Mouse (Mus musculus): Measurements from ENCODE around the gene Etl4. TPM values are rescaled to one million over a fixed set of nuclear protein-coding genes. Genes with fewer than 3 reads are reported as not detected.
A peak's percentile ranks its signal among the peaks of the same experiment; 100 is the strongest.

Etl4 gene
- total RNA-seq, 1 experiment: 50.8 TPM

DNA sequence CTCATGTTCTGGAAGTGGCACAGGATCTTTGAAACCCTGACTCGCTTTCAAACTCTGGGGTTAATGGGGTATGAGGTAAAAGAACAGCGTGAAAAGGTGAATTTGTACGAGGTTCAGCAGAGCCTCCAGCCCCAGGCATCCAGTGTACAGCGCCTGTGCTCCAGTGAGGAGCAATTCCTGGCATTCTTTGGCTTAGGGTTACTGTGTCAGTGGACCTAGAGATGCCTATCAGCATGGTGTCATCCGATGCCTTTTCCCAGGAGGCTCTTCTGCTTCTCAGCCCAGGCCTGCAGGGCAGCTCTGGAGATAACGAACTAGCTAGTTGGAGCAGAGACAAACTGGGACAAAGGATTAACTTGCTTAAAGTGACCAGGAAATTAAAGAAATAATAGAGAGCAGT, 653.5 kb downstream of the Etl4 start:
- Histone ChIP-seq H3K36me3 (ENCODE audit: control insufficient read depth, insufficient read depth, low read length, poor library complexity, severe bottlenecking) (no peaks in the 10 kb centered on the region), H3K9ac (ENCODE audit: insufficient read depth, low read depth, low read length, poor library complexity, severe bottlenecking) (no peak overlapping the region), H3K27ac (ENCODE audit: insufficient read depth, low read depth, low read length, poor library complexity, severe bottlenecking) (peak overlapping the region; percentile 7; the same call in 1 of the 2 replicates), H3K9me3 (ENCODE audit: control insufficient read depth, insufficient read depth, low read depth, low read length) (no peaks in the 10 kb centered on the region), H3K4me1 (ENCODE audit: control insufficient read depth in 2 of 2, insufficient read depth in 2 of 2, low read length in 2 of 2, poor library complexity in 1 of 2) (peaks cover 5 to 12% of the 10 kb centered on the region in 2 experiments), H3K4me3 (ENCODE audit: insufficient read depth in 1 of 2, low read depth in 1 of 2, low read length in 2 of 2, poor library complexity in 1 of 2, severe bottlenecking in 1 of 2) (no peak overlapping the region)
- in situ Hi-C loops (cut with MboI; ENCODE audit: low sequenced_read_pairs in 2 of 2, unreplicated experiment in 2 of 2): no loop called here
- TF ChIP-seq MAFK (IDR thresholded peaks at IDR 0.05; ENCODE audit: insufficient read depth, low read depth, low read length): no peak
- TF ChIP-seq ZNF384 (IDR thresholded peaks at IDR 0.05; ENCODE audit: low read depth, low read length): no peak
- TF ChIP-seq CHD2 (IDR thresholded peaks at IDR 0.05; ENCODE audit: low read depth, low read length): no peak
- TF ChIP-seq HCFC1 (IDR thresholded peaks at IDR 0.05; ENCODE audit: borderline replicate concordance, insufficient read depth, low read length): no peak
- no peak for TF ChIP-seq ZC3H11A (IDR thresholded peaks at IDR 0.05; ENCODE audit: borderline replicate concordance, low read depth, low read length)
- no peak for DNase-seq (ENCODE audit: low read depth, low spot score)

DNA sequence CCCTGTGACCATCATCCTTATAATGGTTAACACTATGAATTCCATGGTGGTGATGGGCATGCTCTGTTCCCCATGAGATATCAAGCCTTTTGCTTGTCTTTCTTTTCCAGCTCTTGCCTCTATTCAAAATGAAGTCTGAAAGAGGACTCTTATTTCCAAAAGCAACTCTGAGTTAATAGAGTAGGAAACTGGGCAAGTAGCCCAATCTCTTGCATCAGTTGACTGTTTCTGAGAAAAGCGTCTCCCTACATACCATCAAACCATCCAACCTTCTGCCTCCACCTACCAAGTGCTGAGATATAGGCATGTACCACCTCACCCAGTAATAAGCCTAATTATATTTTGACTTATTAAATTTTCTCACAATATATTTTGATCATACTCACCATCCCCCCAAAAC, 658.9 kb downstream of the Etl4 start:
- H3K4me1 ChIP-seq (ENCODE audit: control insufficient read depth in 2 of 2, insufficient read depth in 2 of 2, low read length in 2 of 2, poor library complexity in 1 of 2): peaks cover 0 to 2% of the 10 kb centered on the region in 2 experiments; a peak in 1 of 4 replicates
- no peaks in the 10 kb centered on the region for H3K9me3 ChIP-seq (ENCODE audit: control insufficient read depth, insufficient read depth, low read depth, low read length)
- no peak overlapping the region for H3K9ac ChIP-seq (ENCODE audit: insufficient read depth, low read depth, low read length, poor library complexity, severe bottlenecking)
- in situ Hi-C loops (cut with MboI; ENCODE audit: low sequenced_read_pairs in 2 of 2, unreplicated experiment in 2 of 2): no loop called here
- H3K36me3 ChIP-seq (ENCODE audit: control insufficient read depth, insufficient read depth, low read length, poor library complexity, severe bottlenecking): no peaks in the 10 kb centered on the region
- no peak overlapping the region for H3K4me3 ChIP-seq (ENCODE audit: insufficient read depth in 1 of 2, low read depth in 1 of 2, low read length in 2 of 2, poor library complexity in 1 of 2, severe bottlenecking in 1 of 2)
- H3K27ac ChIP-seq (ENCODE audit: insufficient read depth, low read depth, low read length, poor library complexity, severe bottlenecking): no peak overlapping the region
- no peak for TF ChIP-seq ZC3H11A (IDR thresholded peaks at IDR 0.05; ENCODE audit: borderline replicate concordance, low read depth, low read length)
- DNase-seq (ENCODE audit: low read depth, low spot score): no peak

GRCm38 (mm10) chr2:20571940-20572339, 662.4 kb downstream of the Etl4 start:
- no peaks in the 10 kb centered on the region for H3K4me1 ChIP-seq (ENCODE audit: control insufficient read depth in 2 of 2, insufficient read depth in 2 of 2, low read length in 2 of 2, poor library complexity in 1 of 2)
- in situ Hi-C loops (cut with MboI; ENCODE audit: low sequenced_read_pairs in 2 of 2, unreplicated experiment in 2 of 2): no loop called here
- no peak for DNase-seq (ENCODE audit: low read depth, low spot score)
- H3K9me3 ChIP-seq (ENCODE audit: control insufficient read depth, insufficient read depth, low read depth, low read length): no peaks in the 10 kb centered on the region
- H3K27ac ChIP-seq (ENCODE audit: insufficient read depth, low read depth, low read length, poor library complexity, severe bottlenecking): no peak overlapping the region
- no peak for TF ChIP-seq ZNF384 (IDR thresholded peaks at IDR 0.05; ENCODE audit: low read depth, low read length)
- no peak for TF ChIP-seq CHD2 (IDR thresholded peaks at IDR 0.05; ENCODE audit: low read depth, low read length)
- TF ChIP-seq HCFC1 (IDR thresholded peaks at IDR 0.05; ENCODE audit: borderline replicate concordance, insufficient read depth, low read length): no peak
- no peak for TF ChIP-seq ZC3H11A (IDR thresholded peaks at IDR 0.05; ENCODE audit: borderline replicate concordance, low read depth, low read length)
- no peak overlapping the region for H3K9ac ChIP-seq (ENCODE audit: insufficient read depth, low read depth, low read length, poor library complexity, severe bottlenecking)
- no peak overlapping the region for H3K4me3 ChIP-seq (ENCODE audit: insufficient read depth in 1 of 2, low read depth in 1 of 2, low read length in 2 of 2, poor library complexity in 1 of 2, severe bottlenecking in 1 of 2)
- peaks cover 4% of the 10 kb centered on the region for H3K36me3 ChIP-seq (ENCODE audit: control insufficient read depth, insufficient read depth, low read length, poor library complexity, severe bottlenecking)

DNA sequence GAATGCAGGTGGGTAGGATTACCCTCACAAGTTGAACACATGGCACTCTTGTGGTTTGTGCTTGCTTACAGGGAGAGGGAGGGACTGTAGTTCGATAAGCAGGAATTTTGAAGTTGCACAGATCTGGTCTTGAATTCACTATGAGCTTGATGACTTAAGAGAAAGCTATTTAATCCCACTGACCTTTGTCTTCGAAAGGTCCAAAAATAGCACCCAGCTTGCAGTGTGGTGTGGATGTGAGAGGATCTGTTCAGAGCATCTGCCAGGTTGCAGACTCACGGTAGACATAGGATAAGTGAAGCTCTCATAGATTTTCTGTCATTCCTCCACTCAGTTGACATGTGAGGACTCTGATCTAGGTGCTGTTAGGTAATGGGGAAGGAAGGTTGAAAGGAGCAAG, 670.8 kb downstream of the Etl4 start:
- Histone ChIP-seq H3K9ac (ENCODE audit: insufficient read depth, low read depth, low read length, poor library complexity, severe bottlenecking) (no peak overlapping the region), H3K9me3 (ENCODE audit: control insufficient read depth, insufficient read depth, low read depth, low read length) (no peaks in the 10 kb centered on the region), H3K4me1 (ENCODE audit: control insufficient read depth in 2 of 2, insufficient read depth in 2 of 2, low read length in 2 of 2, poor library complexity in 1 of 2) (no peaks in the 10 kb centered on the region; a peak in 1 of 4 replicates), H3K4me3 (ENCODE audit: insufficient read depth in 1 of 2, low read depth in 1 of 2, low read length in 2 of 2, poor library complexity in 1 of 2, severe bottlenecking in 1 of 2) (no peak overlapping the region), H3K27ac (ENCODE audit: insufficient read depth, low read depth, low read length, poor library complexity, severe bottlenecking) (no peak overlapping the region), H3K36me3 (ENCODE audit: control insufficient read depth, insufficient read depth, low read length, poor library complexity, severe bottlenecking) (peaks cover 8% of the 10 kb centered on the region)
- in situ Hi-C loops (cut with MboI; ENCODE audit: low sequenced_read_pairs in 2 of 2, unreplicated experiment in 2 of 2): no loop called here
- no peak for DNase-seq (ENCODE audit: low read depth, low spot score)
- TF ChIP-seq MAFK (IDR thresholded peaks at IDR 0.05; ENCODE audit: insufficient read depth, low read depth, low read length): no peak
- TF ChIP-seq ZC3H11A (IDR thresholded peaks at IDR 0.05; ENCODE audit: borderline replicate concordance, low read depth, low read length): no peak
- no peak for TF ChIP-seq ZNF384 (IDR thresholded peaks at IDR 0.05; ENCODE audit: low read depth, low read length)
- TF ChIP-seq HCFC1 (IDR thresholded peaks at IDR 0.05; ENCODE audit: borderline replicate concordance, insufficient read depth, low read length): no peak
- no peak for TF ChIP-seq CHD2 (IDR thresholded peaks at IDR 0.05; ENCODE audit: low read depth, low read length)

DNA sequence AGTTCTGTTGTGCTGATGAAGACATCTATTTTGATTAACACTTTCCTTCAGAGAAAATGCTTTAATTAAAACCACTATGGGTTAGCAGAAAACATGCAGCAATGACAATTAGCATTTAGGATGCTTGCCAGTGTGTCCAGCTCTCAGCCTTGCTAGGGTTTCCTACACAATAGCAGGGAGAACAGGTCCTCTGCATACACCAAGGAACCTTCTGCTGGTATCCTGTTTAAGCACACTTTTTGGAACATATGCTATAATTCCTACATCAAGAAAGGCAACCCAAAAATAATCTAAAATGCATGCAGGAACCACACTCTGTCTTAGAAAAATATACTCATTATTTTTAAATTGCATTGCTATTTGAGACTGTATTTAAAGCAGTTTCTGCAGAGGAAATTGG, 673.5 kb downstream of the Etl4 start:
- TF ChIP-seq CHD2 (IDR thresholded peaks at IDR 0.05; ENCODE audit: low read depth, low read length) (no peak), ZNF384 (IDR thresholded peaks at IDR 0.05; ENCODE audit: low read depth, low read length) (no peak), ZC3H11A (IDR thresholded peaks at IDR 0.05; ENCODE audit: borderline replicate concordance, low read depth, low read length) (no peak), MAFK (IDR thresholded peaks at IDR 0.05; ENCODE audit: insufficient read depth, low read depth, low read length) (no peak), HCFC1 (IDR thresholded peaks at IDR 0.05; ENCODE audit: borderline replicate concordance, insufficient read depth, low read length) (no peak)
- H3K27ac ChIP-seq (ENCODE audit: insufficient read depth, low read depth, low read length, poor library complexity, severe bottlenecking): no peak overlapping the region; the same call in 1 of the 2 replicates
- no peak for DNase-seq (ENCODE audit: low read depth, low spot score)
- in situ Hi-C loops (cut with MboI; ENCODE audit: low sequenced_read_pairs in 2 of 2, unreplicated experiment in 2 of 2): no loop called here
- H3K36me3 ChIP-seq (ENCODE audit: control insufficient read depth, insufficient read depth, low read length, poor library complexity, severe bottlenecking): peaks cover 7% of the 10 kb centered on the region; the same call in 1 of the 2 replicates
- peaks cover 2% of the 10 kb centered on the region; the same call in 1 of the 2 replicates for H3K9me3 ChIP-seq (ENCODE audit: control insufficient read depth, insufficient read depth, low read depth, low read length)
- no peak overlapping the region for H3K4me3 ChIP-seq (ENCODE audit: insufficient read depth in 1 of 2, low read depth in 1 of 2, low read length in 2 of 2, poor library complexity in 1 of 2, severe bottlenecking in 1 of 2)
- H3K4me1 ChIP-seq (ENCODE audit: control insufficient read depth in 2 of 2, insufficient read depth in 2 of 2, low read length in 2 of 2, poor library complexity in 1 of 2): no peaks in the 10 kb centered on the region; a peak in 1 of 4 replicates
- no peak overlapping the region for H3K9ac ChIP-seq (ENCODE audit: insufficient read depth, low read depth, low read length, poor library complexity, severe bottlenecking)

Data from ES-E14 (cell line).